Mouse (Mus musculus) heart, embryonic 12.5 days (tissue): ENCODE measurements at regions not wholly inside any gene's neighbourhood (a gene's known extent, or its start where the extent isn't known, plus 50 kb on each side); places are given as distances from the start of the nearest gene placed in this dataset.

Experiments
- ATAC-seq: fragments of 200-750 bp; cut with Nextera tagmentation; 2 replicates; pipeline ENCODE4 v1.8.0; 2017; ENCODE audit warnings: moderate TSS enrichment, moderate library complexity; ENCODE audit not compliant: insufficient number of reproducible peaks, low FRiP score
- H3K27ac ChIP-seq: fragments of 300-500 bp; sonication (generic); 2 replicates; pipeline ENCODE4 v1.5.1; 2016; ENCODE audit warnings: mild to moderate bottlenecking, moderate library complexity; ENCODE audit not compliant: poor library complexity, severe bottlenecking
- H3K27me3 ChIP-seq: fragments of 300-500 bp; sonication (generic); replicated peaks from 2 replicates; pipeline ENCODE4 v1.6.1; 2016; ENCODE audit warnings: mild to moderate bottlenecking, moderate library complexity
- H3K36me3 ChIP-seq: fragments of 300-500 bp; sonication (generic); 2 replicates; pipeline ENCODE4 v1.6.1; 2016; ENCODE audit warnings: mild to moderate bottlenecking, moderate library complexity
- H3K4me1 ChIP-seq: fragments of 300-500 bp; sonication (generic); replicated peaks from 2 replicates; pipeline ENCODE4 v1.6.1; 2016; ENCODE audit warnings: mild to moderate bottlenecking
- H3K4me2 ChIP-seq: fragments of 300-500 bp; sonication (generic); 2 replicates; pipeline ENCODE4 v1.6.1; 2016; ENCODE audit warnings: mild to moderate bottlenecking, moderate library complexity
- H3K4me3 ChIP-seq: fragments of 300-500 bp; sonication (generic); 2 replicates; pipeline ENCODE4 v1.5.1; 2016; ENCODE audit warnings: mild to moderate bottlenecking
- H3K9ac ChIP-seq: fragments of 300-500 bp; sonication (generic); 2 replicates; pipeline ENCODE4 v1.6.1; 2016; ENCODE audit warnings: mild to moderate bottlenecking, moderate library complexity
- H3K9me3 ChIP-seq: fragments of 300-500 bp; sonication (generic); replicated peaks from 2 replicates; pipeline ENCODE4 v1.6.1; 2016; ENCODE audit warnings: mild to moderate bottlenecking, moderate library complexity
- WGBS: fragments of 180-500 bp; shearing (Covaris S2); methylation state at CpG from one replicate; pipeline ENCODE4 v1.1.7; 2016; 5-methylcytosine and 5-hydroxymethylcytosine counted together

- WGBS: 49% methylated on average over 3 of the region's 3 CpGs
- Histone ChIP-seq H3K4me1 (no peaks in the 10 kb centered on the region), H3K9ac (no peak overlapping the region), H3K4me3 (no peak overlapping the region), H3K9me3 (no peaks in the 10 kb centered on the region), H3K27me3 (no peaks in the 10 kb centered on the region), H3K36me3 (no peaks in the 10 kb centered on the region), H3K27ac (no peak overlapping the region), H3K4me2 (no peak overlapping the region)
- no peak for ATAC-seq
Measured at GRCm38 (mm10) chr15:62714265-62714664, 1130.7 kb downstream of the Gsdmc2 start.

GRCm38 (mm10) chr15:62712543-62713131 is 1132.3 kb downstream of the Gsdmc2 start:
- H3K27me3 ChIP-seq: no peaks in the 10 kb centered on the region
- H3K4me3 ChIP-seq: no peak overlapping the region
- no peaks in the 10 kb centered on the region for H3K9me3 ChIP-seq
- H3K36me3 ChIP-seq: no peaks in the 10 kb centered on the region
- 79% methylated on average over 9 of the region's 9 CpGs for WGBS
- H3K4me1 ChIP-seq: no peaks in the 10 kb centered on the region
- no peak overlapping the region for H3K27ac ChIP-seq
- H3K4me2 ChIP-seq: no peak overlapping the region
- ATAC-seq: no peak
- no peak overlapping the region for H3K9ac ChIP-seq

- H3K27ac ChIP-seq: no peak overlapping the region
- no peak overlapping the region for H3K4me3 ChIP-seq
- 80% methylated on average over 3 of the region's 3 CpGs for WGBS
- ATAC-seq: no peak
- no peaks in the 10 kb centered on the region for H3K27me3 ChIP-seq
- H3K9ac ChIP-seq: no peak overlapping the region
- no peaks in the 10 kb centered on the region for H3K36me3 ChIP-seq
- H3K4me1 ChIP-seq: no peaks in the 10 kb centered on the region
- H3K4me2 ChIP-seq: no peak overlapping the region
- no peaks in the 10 kb centered on the region for H3K9me3 ChIP-seq
Measured at GRCm38 (mm10) chr15:62712060-62712542, 1132.9 kb downstream of the Gsdmc2 start.

- Histone ChIP-seq H3K4me1 (no peaks in the 10 kb centered on the region), H3K36me3 (no peaks in the 10 kb centered on the region), H3K4me3 (no peak overlapping the region), H3K9me3 (no peaks in the 10 kb centered on the region), H3K9ac (no peak overlapping the region), H3K27me3 (no peaks in the 10 kb centered on the region), H3K4me2 (no peak overlapping the region), H3K27ac (no peak overlapping the region)
- WGBS: 78% methylated on average over 2 of the region's 2 CpGs
- no peak for ATAC-seq
Measured at GRCm38 (mm10) chr15:62709546-62709945, 1135.4 kb downstream of the Gsdmc2 start.

- Histone ChIP-seq H3K9me3 (no peaks in the 10 kb centered on the region), H3K4me1 (no peaks in the 10 kb centered on the region), H3K4me3 (no peak overlapping the region), H3K27me3 (no peaks in the 10 kb centered on the region), H3K4me2 (no peak overlapping the region), H3K36me3 (no peaks in the 10 kb centered on the region), H3K27ac (no peak overlapping the region), H3K9ac (no peak overlapping the region)
- WGBS: 56% methylated on average over 1 of the region's 1 CpGs
- ATAC-seq: no peak
Measured at GRCm38 (mm10) chr15:62698559-62698958, 1146.4 kb downstream of the Gsdmc2 start.

DNA sequence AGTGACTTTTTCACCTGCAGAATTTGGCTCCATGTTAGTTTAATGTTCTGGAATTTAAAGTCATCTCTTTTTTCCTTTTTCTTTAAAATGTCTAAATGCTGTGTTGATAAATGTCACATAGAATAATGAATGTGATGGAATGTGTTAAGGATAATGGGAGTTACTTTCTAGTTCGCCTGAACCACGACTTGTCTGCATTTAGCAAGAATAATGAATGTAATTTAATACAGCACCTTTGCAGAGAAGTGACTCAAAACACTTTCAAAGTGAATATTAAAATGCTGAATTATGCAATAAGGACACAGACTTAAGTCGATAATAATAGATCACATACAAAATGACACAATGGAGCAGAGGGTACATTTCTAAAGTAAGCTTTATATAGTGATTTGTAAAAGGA is 1150.2 kb downstream of the Gsdmc2 start:
- no peaks in the 10 kb centered on the region for H3K27me3 ChIP-seq
- no peak for ATAC-seq
- H3K4me2 ChIP-seq: no peak overlapping the region
- H3K9me3 ChIP-seq: no peaks in the 10 kb centered on the region
- 72% methylated on average over 3 of the region's 3 CpGs for WGBS
- H3K36me3 ChIP-seq: no peaks in the 10 kb centered on the region
- H3K4me3 ChIP-seq: no peak overlapping the region
- no peaks in the 10 kb centered on the region for H3K4me1 ChIP-seq
- H3K9ac ChIP-seq: no peak overlapping the region
- H3K27ac ChIP-seq: no peak overlapping the region

- no peak overlapping the region for H3K4me2 ChIP-seq
- WGBS: 86% methylated on average over 10 of the region's 10 CpGs
Measured at GRCm38 (mm10) chr15:62693671-62694070, 1151.3 kb downstream of the Gsdmc2 start.

DNA sequence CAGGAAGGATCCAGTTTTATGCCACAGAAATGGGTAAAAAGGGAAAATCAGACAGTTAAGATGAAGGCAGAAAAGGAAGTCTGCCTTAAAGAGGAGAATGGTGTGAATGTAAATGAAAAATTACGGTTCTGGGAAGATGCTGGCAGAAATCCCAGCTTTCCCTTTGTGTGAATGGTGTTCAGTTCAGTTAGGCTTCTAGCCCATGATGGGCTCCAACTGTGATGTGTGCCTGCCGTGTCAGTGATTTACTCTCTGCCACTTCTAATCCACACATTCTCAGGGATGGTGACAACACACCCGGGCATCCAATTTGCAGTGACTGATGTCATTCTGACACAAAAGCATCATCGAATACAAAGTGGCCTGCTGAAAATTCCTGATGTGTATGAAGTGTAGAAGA is 1171.6 kb downstream of the Gsdmc2 start:
- H3K27ac ChIP-seq: no peak overlapping the region
- no peak overlapping the region for H3K9ac ChIP-seq
- 67% methylated on average over 4 of the region's 4 CpGs for WGBS
- no peaks in the 10 kb centered on the region for H3K9me3 ChIP-seq
- ATAC-seq: no peak
- H3K36me3 ChIP-seq: no peaks in the 10 kb centered on the region
- no peaks in the 10 kb centered on the region for H3K4me1 ChIP-seq
- H3K4me3 ChIP-seq: no peak overlapping the region
- H3K4me2 ChIP-seq: no peak overlapping the region
- no peaks in the 10 kb centered on the region for H3K27me3 ChIP-seq

More at GRCm38 (mm10) chr15:62693671-62694070, 1151.3 kb downstream of the Gsdmc2 start:
- H3K4me1 ChIP-seq: no peaks in the 10 kb centered on the region
- no peaks in the 10 kb centered on the region for H3K9me3 ChIP-seq
- no peak overlapping the region for H3K4me3 ChIP-seq
- no peak for ATAC-seq
- H3K9ac ChIP-seq: no peak overlapping the region
- no peaks in the 10 kb centered on the region for H3K36me3 ChIP-seq
- no peak overlapping the region for H3K27ac ChIP-seq
- H3K27me3 ChIP-seq: no peaks in the 10 kb centered on the region

DNA sequence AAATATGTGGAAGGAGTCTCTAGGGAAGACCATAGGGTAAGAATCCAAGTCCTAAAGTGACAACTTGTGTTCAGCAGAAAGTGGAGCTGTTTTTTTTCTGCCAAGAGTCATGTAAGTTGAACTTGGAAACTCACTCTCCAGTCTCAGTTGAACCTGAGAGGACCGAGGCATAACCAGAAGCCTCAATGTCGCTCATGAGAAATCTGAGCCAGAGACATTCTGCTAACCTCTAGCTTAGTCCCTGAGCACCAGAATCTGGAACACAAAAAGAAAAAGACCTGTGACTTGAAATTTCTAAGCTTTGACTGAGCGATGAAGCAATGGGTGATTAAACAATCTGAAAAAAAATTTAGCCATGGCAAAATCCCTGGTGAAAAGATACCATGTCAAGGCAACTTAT is 1175.0 kb downstream of the Gsdmc2 start:
- H3K36me3 ChIP-seq: no peaks in the 10 kb centered on the region
- no peaks in the 10 kb centered on the region for H3K4me1 ChIP-seq
- ATAC-seq: no peak
- H3K4me2 ChIP-seq: no peak overlapping the region
- H3K27me3 ChIP-seq: no peaks in the 10 kb centered on the region
- H3K27ac ChIP-seq: no peak overlapping the region
- no peak overlapping the region for H3K9ac ChIP-seq
- H3K4me3 ChIP-seq: no peak overlapping the region
- H3K9me3 ChIP-seq: no peaks in the 10 kb centered on the region
- WGBS: 84% methylated on average over 3 of the region's 3 CpGs

DNA sequence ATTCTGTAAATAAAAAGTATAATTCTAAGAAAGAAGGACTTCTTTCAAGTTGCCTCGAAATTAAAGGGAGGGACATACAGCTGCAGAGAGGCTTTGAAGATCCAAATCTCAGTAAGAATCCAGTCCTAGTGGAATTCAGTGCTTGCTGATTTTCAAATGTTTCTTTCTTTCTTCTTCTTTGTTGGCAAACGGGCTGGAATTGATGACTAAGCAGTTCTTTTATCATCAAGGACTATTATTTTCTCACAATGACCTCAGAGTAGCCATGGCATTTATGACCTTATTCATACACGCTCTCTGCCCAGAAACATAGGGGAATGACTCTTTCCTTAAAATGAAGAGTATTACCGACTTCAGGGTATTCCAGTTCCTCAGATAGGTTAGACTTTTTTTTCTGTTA is 1185.9 kb downstream of the Gsdmc2 start:
- no peak overlapping the region for H3K9ac ChIP-seq
- no peak overlapping the region for H3K4me2 ChIP-seq
- H3K9me3 ChIP-seq: no peaks in the 10 kb centered on the region
- no peaks in the 10 kb centered on the region for H3K27me3 ChIP-seq
- H3K4me1 ChIP-seq: no peaks in the 10 kb centered on the region
- 67% methylated on average over 4 of the region's 4 CpGs for WGBS
- no peak for ATAC-seq
- H3K4me3 ChIP-seq: no peak overlapping the region
- no peaks in the 10 kb centered on the region for H3K36me3 ChIP-seq
- no peak overlapping the region for H3K27ac ChIP-seq

DNA sequence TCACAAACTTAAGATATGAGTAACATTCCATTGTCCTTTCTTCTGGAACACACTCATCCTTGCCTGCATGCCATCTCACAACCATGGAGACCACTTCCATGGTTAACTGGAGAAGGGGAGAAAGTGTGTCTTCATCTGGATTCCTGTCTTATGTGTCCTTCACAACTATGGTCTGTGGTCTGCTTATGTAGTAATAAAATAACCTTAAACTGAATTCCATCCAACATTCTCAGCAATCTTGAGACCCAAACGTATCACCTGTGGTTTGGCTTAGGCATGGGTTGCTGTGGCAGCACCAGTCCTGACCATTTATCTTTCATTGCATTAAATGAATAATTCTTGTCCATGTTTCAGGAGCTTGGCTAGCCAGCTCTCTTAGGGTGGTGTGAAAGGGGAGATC is 1186.3 kb downstream of the Gsdmc2 start:
- no peak for ATAC-seq
- no peaks in the 10 kb centered on the region for H3K27me3 ChIP-seq

GRCm38 (mm10) chr15:62646476-62647168 is 1198.4 kb downstream of the Gsdmc2 start:
- H3K27ac ChIP-seq: no peak overlapping the region
- no peaks in the 10 kb centered on the region for H3K9me3 ChIP-seq
- H3K4me3 ChIP-seq: no peak overlapping the region
- WGBS: 84% methylated on average over 6 of the region's 6 CpGs
- no peaks in the 10 kb centered on the region for H3K36me3 ChIP-seq
- ATAC-seq: no peak
- no peak overlapping the region for H3K9ac ChIP-seq
- no peaks in the 10 kb centered on the region for H3K4me1 ChIP-seq
- H3K4me2 ChIP-seq: no peak overlapping the region
- H3K27me3 ChIP-seq: no peaks in the 10 kb centered on the region

More for the DNA sequence above, 1186.3 kb downstream of the Gsdmc2 start:
- no peak overlapping the region for H3K27ac ChIP-seq
- H3K36me3 ChIP-seq: no peaks in the 10 kb centered on the region
- no peak overlapping the region for H3K4me2 ChIP-seq
- no peak overlapping the region for H3K9ac ChIP-seq
- H3K4me1 ChIP-seq: no peaks in the 10 kb centered on the region
- no peaks in the 10 kb centered on the region for H3K9me3 ChIP-seq
- no peak overlapping the region for H3K4me3 ChIP-seq
- WGBS: 80% methylated on average over 1 of the region's 1 CpGs
